Mouse (Mus musculus) forebrain, postnatal 0 days (tissue): ENCODE measurements at regions not wholly inside any gene's neighbourhood (a gene's known extent, or its start where the extent isn't known, plus 50 kb on each side); places are given as distances from the start of the nearest gene placed in this dataset.

Source experiments
- ATAC-seq: fragments of 200-750 bp; cut with Nextera tagmentation; 2 replicates; pipeline ENCODE4 v1.8.0; 2017; ENCODE audit warnings: mild to moderate bottlenecking, moderate library complexity
- DNase-seq: peaks from one replicate; pipeline ENCODE4 v3.0.0-alpha.2; 2015
- H3K27ac ChIP-seq: fragments of 300-500 bp; sonication (generic); 2 replicates; pipeline ENCODE4 v1.5.1; 2014; ENCODE audit warnings: low read depth, mild to moderate bottlenecking, antibody characterized with exemption, low read length, moderate library complexity, mixed read lengths
- H3K27me3 ChIP-seq: fragments of 300-500 bp; sonication (generic); 2 replicates; pipeline ENCODE4 v1.6.1; 2014; ENCODE audit warnings: mild to moderate bottlenecking, low read length, mixed read lengths; ENCODE audit not compliant: insufficient read depth
- H3K36me3 ChIP-seq: fragments of 300-500 bp; sonication (generic); 2 replicates; pipeline ENCODE4 v1.6.1; 2014; ENCODE audit warnings: mild to moderate bottlenecking, moderate library complexity; ENCODE audit not compliant: insufficient read depth
- H3K4me1 ChIP-seq: fragments of 300-500 bp; sonication (generic); 2 replicates; pipeline ENCODE4 v1.6.1; 2014; ENCODE audit warnings: antibody characterized with exemption; ENCODE audit not compliant: insufficient read depth
- H3K4me2 ChIP-seq: fragments of 300-500 bp; sonication (generic); 2 replicates; pipeline ENCODE4 v1.6.1; 2014; ENCODE audit warnings: low read depth, mild to moderate bottlenecking, moderate library complexity
- H3K4me3 ChIP-seq: fragments of 300-500 bp; sonication (generic); 2 replicates; pipeline ENCODE4 v1.5.1; 2014; ENCODE audit warnings: low read depth, low read length, mixed read lengths
- H3K9ac ChIP-seq: fragments of 300-500 bp; sonication (generic); 2 replicates; pipeline ENCODE4 v1.6.1; 2014; ENCODE audit warnings: mild to moderate bottlenecking
- H3K9me3 ChIP-seq: fragments of 300-500 bp; sonication (generic); 2 replicates; pipeline ENCODE4 v1.6.1; 2016; ENCODE audit warnings: low read length
- CTCF ChIP-seq: sonication (generic); IDR thresholded peaks from 2 replicates; pipeline ENCODE4 v1.5.1; 2016; ENCODE audit warnings: antibody characterized with exemption, control low read depth, low read depth
- WGBS: fragments of 180-500 bp; shearing (Covaris S2); extraction: QIAGEN DNeasy Blood & Tissue Kit; methylation state at CpG from one replicate; pipeline ENCODE4 v1.1.7; 2014; 5-methylcytosine and 5-hydroxymethylcytosine counted together

GRCm38 (mm10) chr3:147283724-147284123 is 431.6 kb downstream of the Ttll7 start:
- no peak overlapping the region for H3K4me3 ChIP-seq
- H3K36me3 ChIP-seq = no peaks in the 10 kb centered on the region
- no peak overlapping the region for H3K9ac ChIP-seq
- ATAC-seq (no peak), DNase-seq (no peak)
- no peak for TF ChIP-seq CTCF
- WGBS = 92% methylated on average over 9 of the region's 9 CpGs
- H3K4me1 ChIP-seq = no peaks in the 10 kb centered on the region
- no peak overlapping the region for H3K4me2 ChIP-seq
- no peak overlapping the region for H3K27ac ChIP-seq
- no peaks in the 10 kb centered on the region for H3K27me3 ChIP-seq
- H3K9me3 ChIP-seq = no peaks in the 10 kb centered on the region

- ATAC-seq = no peak
- DNase-seq = no peak
- H3K9ac ChIP-seq = no peak overlapping the region
- no peak for TF ChIP-seq CTCF
- no peak overlapping the region for H3K4me2 ChIP-seq
- WGBS = 80% methylated on average over 4 of the region's 4 CpGs
- no peaks in the 10 kb centered on the region for H3K9me3 ChIP-seq
- H3K36me3 ChIP-seq = no peaks in the 10 kb centered on the region
- no peaks in the 10 kb centered on the region for H3K27me3 ChIP-seq
- H3K4me3 ChIP-seq = no peak overlapping the region
- no peaks in the 10 kb centered on the region for H3K4me1 ChIP-seq
- H3K27ac ChIP-seq = no peak overlapping the region
Observed at GRCm38 (mm10) chr3:147284357-147284756, 432.2 kb downstream of the Ttll7 start.

- ATAC-seq = no peak
- Histone ChIP-seq H3K4me1 (no peaks in the 10 kb centered on the region), H3K27ac (no peak overlapping the region), H3K36me3 (no peaks in the 10 kb centered on the region), H3K9ac (no peak overlapping the region), H3K27me3 (no peaks in the 10 kb centered on the region), H3K4me2 (no peak overlapping the region), H3K4me3 (no peak overlapping the region), H3K9me3 (no peaks in the 10 kb centered on the region)
- TF ChIP-seq CTCF = no peak
- DNase-seq = no peak
- WGBS = 87% methylated on average over 5 of the region's 5 CpGs
Observed at GRCm38 (mm10) chr3:147285496-147285895, 433.3 kb downstream of the Ttll7 start.

GRCm38 (mm10) chr3:147287503-147287902 is 435.3 kb downstream of the Ttll7 start:
- Histone ChIP-seq H3K9ac (no peak overlapping the region), H3K4me2 (no peak overlapping the region), H3K36me3 (no peaks in the 10 kb centered on the region), H3K27ac (no peak overlapping the region), H3K4me1 (no peaks in the 10 kb centered on the region), H3K27me3 (no peaks in the 10 kb centered on the region), H3K9me3 (no peaks in the 10 kb centered on the region), H3K4me3 (no peak overlapping the region)
- TF ChIP-seq CTCF = no peak
- ATAC-seq (no peak), DNase-seq (no peak)
- 74% methylated on average over 8 of the region's 8 CpGs for WGBS

GRCm38 (mm10) chr3:147291696-147292327 is 439.6 kb downstream of the Ttll7 start:
- H3K9me3 ChIP-seq = no peaks in the 10 kb centered on the region
- H3K27me3 ChIP-seq = no peaks in the 10 kb centered on the region
- no peak overlapping the region for H3K9ac ChIP-seq
- H3K4me1 ChIP-seq = no peaks in the 10 kb centered on the region
- H3K27ac ChIP-seq = no peak overlapping the region
- ATAC-seq = no peak
- H3K4me3 ChIP-seq = no peak overlapping the region
- H3K36me3 ChIP-seq = no peaks in the 10 kb centered on the region
- no peak for TF ChIP-seq CTCF
- DNase-seq = no peak
- no peak overlapping the region for H3K4me2 ChIP-seq
- WGBS = 85% methylated on average over 10 of the region's 10 CpGs

GRCm38 (mm10) chr3:147298065-147298464 is 445.9 kb downstream of the Ttll7 start:
- Histone ChIP-seq H3K36me3 (no peaks in the 10 kb centered on the region), H3K9me3 (no peaks in the 10 kb centered on the region), H3K9ac (no peak overlapping the region), H3K27me3 (no peaks in the 10 kb centered on the region), H3K4me2 (no peak overlapping the region), H3K27ac (no peak overlapping the region), H3K4me1 (no peaks in the 10 kb centered on the region), H3K4me3 (no peak overlapping the region)
- 8% methylated on average over 9 of the region's 9 CpGs for WGBS
- no peak for ATAC-seq
- no peak for TF ChIP-seq CTCF
- DNase-seq = peak; percentile 4

- DNase-seq = no peak
- no peak overlapping the region for H3K4me2 ChIP-seq
- no peak overlapping the region for H3K27ac ChIP-seq
- WGBS = 96% methylated on average over 2 of the region's 2 CpGs
- no peaks in the 10 kb centered on the region for H3K9me3 ChIP-seq
- no peaks in the 10 kb centered on the region for H3K36me3 ChIP-seq
- ATAC-seq = no peak
- TF ChIP-seq CTCF = no peak
- no peak overlapping the region for H3K4me3 ChIP-seq
- no peaks in the 10 kb centered on the region for H3K4me1 ChIP-seq
- H3K27me3 ChIP-seq = no peaks in the 10 kb centered on the region
- H3K9ac ChIP-seq = no peak overlapping the region
Observed at GRCm38 (mm10) chr3:147325522-147325921, 473.4 kb downstream of the Ttll7 start.
